Mouse (Mus musculus): ENCODE results near the gene Spag6. TPM values are rescaled to one million over a fixed set of nuclear protein-coding genes. Genes with fewer than 3 reads are reported as not detected.

The Spag6 gene
- polyA plus RNA-seq, 1 experiment from 2014 or later = 0.13 TPM

- Histone ChIP-seq H3K9ac (no peak overlapping the region), H3K4me1 (peaks cover 8% of the 10 kb centered on the region), H3K27me3 (0 out of 2 replicates have a peak, but pooled peaks cover 5% of the 10 kb centered on the region), H3K36me3 (no peaks in the 10 kb centered on the region), H3K9me3 (no peaks in the 10 kb centered on the region), H3K27ac (no peak overlapping the region), H3K4me2 (replicated peaks) (no peak overlapping the region), H3K4me3 (no peak overlapping the region)
- 57% methylated on average over 3 of the region's 3 CpGs for WGBS
- no peak for ATAC-seq (ENCODE audit: insufficient number of reproducible peaks, insufficient read depth, low FRiP score, low TSS enrichment)
Observed at GRCm38 (mm10) chr2:18779830-18780229, 86.0 kb downstream of the Spag6 start.

GRCm38 (mm10) chr2:18781296-18781695 is 87.5 kb downstream of the Spag6 start:
- Histone ChIP-seq H3K4me2 (replicated peaks) (no peak overlapping the region), H3K9me3 (no peaks in the 10 kb centered on the region), H3K4me3 (no peak overlapping the region), H3K27me3 (no peaks in the 10 kb centered on the region), H3K36me3 (no peaks in the 10 kb centered on the region), H3K9ac (no peak overlapping the region), H3K4me1 (peaks cover 8% of the 10 kb centered on the region), H3K27ac (no peak overlapping the region)
- 88% methylated on average over 7 of the region's 7 CpGs for WGBS
- no peak for ATAC-seq (ENCODE audit: insufficient number of reproducible peaks, insufficient read depth, low FRiP score, low TSS enrichment)

- no peaks in the 10 kb centered on the region for H3K36me3 ChIP-seq
- WGBS = 59% methylated on average over 4 of the region's 4 CpGs
- H3K9me3 ChIP-seq = no peaks in the 10 kb centered on the region
Observed at GRCm38 (mm10) chr2:18794261-18794660, 100.4 kb downstream of the Spag6 start.

GRCm38 (mm10) chr2:18797776-18798175 is 103.9 kb downstream of the Spag6 start:
- 53% methylated on average over 8 of the region's 8 CpGs for WGBS
- Histone ChIP-seq H3K4me2 (replicated peaks) (no peak overlapping the region), H3K9me3 (no peaks in the 10 kb centered on the region), H3K4me1 (peaks cover 25% of the 10 kb centered on the region), H3K27me3 (peaks cover 40% of the 10 kb centered on the region), H3K4me3 (no peak overlapping the region), H3K27ac (no peak overlapping the region), H3K9ac (no peak overlapping the region), H3K36me3 (no peaks in the 10 kb centered on the region)
- ATAC-seq (ENCODE audit: insufficient number of reproducible peaks, insufficient read depth, low FRiP score, low TSS enrichment) = no peak

More at GRCm38 (mm10) chr2:18794261-18794660, 100.4 kb downstream of the Spag6 start:
- Histone ChIP-seq H3K4me1 (no peaks in the 10 kb centered on the region), H3K27me3 (peaks cover 7% of the 10 kb centered on the region; the same call in 1 of the 2 replicates), H3K4me3 (no peak overlapping the region), H3K27ac (no peak overlapping the region), H3K9ac (no peak overlapping the region), H3K4me2 (replicated peaks) (no peak overlapping the region)
- ATAC-seq (ENCODE audit: insufficient number of reproducible peaks, insufficient read depth, low FRiP score, low TSS enrichment) = no peak

GRCm38 (mm10) chr2:18799265-18799965 is 105.6 kb downstream of the Spag6 start:
- peak overlapping the region; percentile 83 for H3K4me2 ChIP-seq (replicated peaks)
- H3K9ac ChIP-seq = no peak overlapping the region
- no peaks in the 10 kb centered on the region for H3K36me3 ChIP-seq
- no peak for ATAC-seq (ENCODE audit: insufficient number of reproducible peaks, insufficient read depth, low FRiP score, low TSS enrichment)
- H3K4me1 ChIP-seq = peaks cover 25% of the 10 kb centered on the region
- H3K4me3 ChIP-seq = peak overlapping the region; percentile 38
- H3K27me3 ChIP-seq = peaks cover 52% of the 10 kb centered on the region
- no peak overlapping the region for H3K27ac ChIP-seq
- no peaks in the 10 kb centered on the region for H3K9me3 ChIP-seq
- 10% methylated on average over 17 of the region's 17 CpGs for WGBS

Other genes starting within 250 kb of the Spag6 start
- 206 and 207 TPM in 2 replicates for gene Commd3, start 21.6 kb upstream of the Spag6 start, polyA plus RNA-seq (2016; fragmentation: Nextera tagmentation; extraction: Ambion mirVana)
- 32.3 and 34.3 TPM in 2 replicates for gene Bmi1, start 17.0 kb upstream of the Spag6 start, polyA plus RNA-seq (2016; fragmentation: Nextera tagmentation; extraction: Ambion mirVana)